Comparison of ENCODE assay signal across 8 mouse cellular contexts in the genomic region with DNA sequence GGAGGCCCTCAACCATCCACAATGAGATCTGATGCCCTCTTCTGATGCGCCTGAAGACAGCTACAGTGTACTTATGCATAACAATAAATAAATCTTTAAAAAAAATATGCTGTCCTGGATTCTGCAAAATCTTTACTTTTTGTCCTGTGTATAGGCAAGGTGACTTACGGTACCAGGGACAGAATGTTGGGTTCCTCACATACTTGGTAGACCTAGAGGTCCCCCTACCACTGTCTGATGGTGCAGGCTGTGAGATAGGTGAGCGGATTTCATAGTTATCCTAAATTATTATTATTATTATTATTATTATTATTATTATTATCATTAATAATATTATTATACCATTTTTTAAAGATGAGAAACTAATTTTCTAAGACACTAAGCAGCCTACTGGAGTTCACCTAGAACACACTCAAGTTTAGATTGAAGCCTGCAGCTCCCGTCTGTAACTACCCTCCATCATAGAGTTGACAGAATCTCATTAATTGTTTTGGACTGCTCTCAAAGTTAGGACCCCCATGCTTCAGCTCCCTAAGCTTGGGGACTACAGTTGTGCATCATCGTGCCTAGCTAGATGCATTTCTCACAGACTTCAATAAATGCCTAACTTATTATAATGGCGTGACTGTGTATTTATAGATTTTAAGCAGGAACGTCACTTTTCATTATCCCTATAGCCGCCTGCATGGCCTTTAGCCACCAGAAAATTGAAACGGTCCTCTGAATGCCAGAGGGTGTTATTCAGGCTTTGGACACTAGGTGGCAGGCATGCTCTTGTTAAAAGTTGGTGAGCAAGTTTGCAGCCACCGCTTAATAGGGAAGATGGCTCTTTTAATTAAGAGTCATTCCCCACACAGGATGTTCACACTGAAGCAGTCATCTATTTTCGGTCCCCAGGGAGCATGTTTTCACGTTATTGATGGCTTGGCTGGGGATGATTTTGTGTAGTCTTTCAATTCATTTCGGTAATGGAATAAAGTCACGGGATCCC.
DNase-seq lines count a peak whose midpoint lies in the region; ATAC-seq and TF ChIP-seq lines count a peak whose summit lies in the region.

No protein-coding gene starts in this region.

- no peak overlapping the region for H3K27ac ChIP-seq in lung, postnatal 0 days (ENCODE audit: low read length)

- TF ChIP-seq EP300 in lung, postnatal 0 days (IDR thresholded peaks at IDR 0.05), result no peak

- 40% methylated on average over 14 of the region's 14 CpGs for WGBS in lung, postnatal 0 days

- no peaks in the 10 kb centered on the region for H3K4me1 ChIP-seq in lung, postnatal 0 days (ENCODE audit: insufficient read depth, low read depth, low read length)

- H3K9ac ChIP-seq in lung, postnatal 0 days (replicated peaks; ENCODE audit: low read depth), result no peak overlapping the region

- peak; percentile 62 for DNase-seq in A20 (ENCODE audit: low read depth, low spot score)
- peak; percentile 46 for DNase-seq in Muller cell, postnatal 12 days (ENCODE audit: inconsistent ontology term)
- DNase-seq in cerebellum, adult 9-11 months, result peak; percentile 24
- DNase-seq in gastrocnemius, postnatal 10 days, result peak; percentile 64
- peak; percentile 76 for DNase-seq in layer of hippocampus, adult 11-12 months (ENCODE audit: low spot score)
- peak; percentile 52 for DNase-seq in lung, postnatal 0 days (ENCODE audit: low spot score)
- peak; percentile 85 for DNase-seq in retina, postnatal 1 day

- ATAC-seq in lung, postnatal 0 days, result no peak
- no peak for ATAC-seq in megakaryocyte-erythroid progenitor cell, adult 5-6 weeks (replicated peaks; ENCODE audit: low FRiP score, low TSS enrichment, poor library complexity, severe bottlenecking)

- no peaks in the 10 kb centered on the region for H3K36me3 ChIP-seq in lung, postnatal 0 days (ENCODE audit: insufficient read depth, low read length)

- no peak overlapping the region for H3K4me3 ChIP-seq in lung, postnatal 0 days (ENCODE audit: low read depth, low read length)

- H3K27me3 ChIP-seq in lung, postnatal 0 days (replicated peaks; ENCODE audit: insufficient read depth, low read length), result no peaks in the 10 kb centered on the region

- no peaks in the 10 kb centered on the region for H3K9me3 ChIP-seq in lung, postnatal 0 days (ENCODE audit: low read length)

- TF ChIP-seq CTCF in lung, postnatal 0 days (IDR thresholded peaks at IDR 0.05), result peak; percentile 83

- H3K4me2 ChIP-seq in lung, postnatal 0 days (replicated peaks; ENCODE audit: low read depth, low read length), result no peak overlapping the region

Comparison
In these comparisons a context has a peak if more than half of its experiments do, and no peak if none do; other contexts are left out.
1. DNase-seq: peak in every context shown above with its lines; median percentile 85 in retina, postnatal 1 day; 76 in layer of hippocampus, adult 11-12 months; 64 in gastrocnemius, postnatal 10 days; 62 in A20; 52 in lung, postnatal 0 days; 46 in Muller cell, postnatal 12 days; 24 in cerebellum, adult 9-11 months.